Mouse (Mus musculus) cerebellum, adult 2 months (tissue): ENCODE results near the gene Defa23.
"Not testable (repeated sequence)": the region's sequence is repeated elsewhere in the genome, so short reads cannot be mapped to it uniquely, and the experiment has no call there.

Experiments
- CTCF ChIP-seq: fragments of 200-500 bp; IDR thresholded peaks from 2 replicates; pipeline ENCODE4 v1.5.1; 2011; ENCODE audit warnings: low read depth, mild to moderate bottlenecking, control low read depth, low read length, moderate library complexity, borderline replicate concordance; ENCODE audit not compliant: insufficient read depth
- POLR2A ChIP-seq: fragments of 200-500 bp; IDR thresholded peaks from 2 replicates; pipeline ENCODE4 v1.6.1; 2011; ENCODE audit warnings: low read length, control low read depth, borderline replicate concordance; ENCODE audit not compliant: insufficient read depth

GRCm38 (mm10) chr8:21084142-21084541, 29.3 kb downstream of the Defa23 start, which contains the start of gene Defa25:
- TF ChIP-seq CTCF, POLR2A: not testable (repeated sequence)
